Mouse (Mus musculus) layer of hippocampus, adult 9-11 months (tissue): ENCODE data around the gene Mycl.

ENCODE experiments used
- DNase-seq: peaks from one replicate; pipeline ENCODE4 v3.0.0; 2022

Mycl gene

GRCm38 (mm10) chr4:123021591-123021990, 26.1 kb downstream of the Mycl start:
- DNase-seq: no peak

GRCm38 (mm10) chr4:123022896-123023295, 27.4 kb downstream of the Mycl start:
- no peak for DNase-seq

- DNase-seq: no peak
These were observed 30.0 kb downstream of the Mycl start for GRCm38 (mm10) chr4:123025418-123025817.

- DNase-seq: peak; percentile 43
These were observed 30.7 kb downstream of the Mycl start for GRCm38 (mm10) chr4:123026161-123026560.

- DNase-seq: no peak
These were observed 31.1 kb downstream of the Mycl start for GRCm38 (mm10) chr4:123026597-123026996.

GRCm38 (mm10) chr4:123034841-123035240, 39.4 kb downstream of the Mycl start:
- DNase-seq: no peak

GRCm38 (mm10) chr4:123035636-123036035, 40.2 kb downstream of the Mycl start:
- no peak for DNase-seq

GRCm38 (mm10) chr4:123036710-123037109, 41.3 kb downstream of the Mycl start:
- DNase-seq: no peak

GRCm38 (mm10) chr4:123041131-123041530, 45.7 kb downstream of the Mycl start:
- DNase-seq: no peak

GRCm38 (mm10) chr4:123043858-123044257, 48.4 kb downstream of the Mycl start:
- DNase-seq: no peak

- no peak for DNase-seq
These were observed 49.4 kb downstream of the Mycl start for GRCm38 (mm10) chr4:123044842-123045241.

- no peak for DNase-seq
These were observed 50.8 kb downstream of the Mycl start for GRCm38 (mm10) chr4:123046300-123046699.

GRCm38 (mm10) chr4:123050681-123051211, 55.3 kb downstream of the Mycl start:
- peak; percentile 84 for DNase-seq
